Mouse (Mus musculus) ZHBTc4 (cell line): ENCODE results near the gene Ankrd12.

Experiments used
- DNase-seq: peaks from one replicate; pipeline ENCODE4 v3.0.0-alpha.2; 2011; ENCODE audit warnings: low read depth, low spot score

Ankrd12 gene

GRCm38 (mm10) chr17:65931525-65931924 is 145.4 kb downstream of the Ankrd12 start:
- no peak for DNase-seq

DNA sequence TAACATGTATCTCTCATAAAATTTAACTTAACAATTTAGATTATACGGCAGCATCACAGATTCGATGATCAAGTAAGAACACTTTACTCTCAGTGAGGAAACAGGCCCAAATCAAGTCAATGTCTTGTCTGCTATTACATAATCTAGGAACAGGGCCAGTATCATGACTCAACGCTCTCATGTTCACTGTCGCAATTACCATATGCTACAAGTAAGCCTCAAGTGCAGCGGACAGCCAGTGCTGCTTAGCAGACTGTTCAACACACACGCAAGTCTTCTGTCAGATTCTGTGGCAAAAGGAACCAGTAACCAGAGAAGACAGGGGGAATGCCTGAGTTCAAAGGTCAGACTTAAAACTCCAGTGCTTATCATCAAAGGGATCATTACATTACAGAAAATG is 145.9 kb downstream of the Ankrd12 start:
- DNase-seq = no peak

DNA sequence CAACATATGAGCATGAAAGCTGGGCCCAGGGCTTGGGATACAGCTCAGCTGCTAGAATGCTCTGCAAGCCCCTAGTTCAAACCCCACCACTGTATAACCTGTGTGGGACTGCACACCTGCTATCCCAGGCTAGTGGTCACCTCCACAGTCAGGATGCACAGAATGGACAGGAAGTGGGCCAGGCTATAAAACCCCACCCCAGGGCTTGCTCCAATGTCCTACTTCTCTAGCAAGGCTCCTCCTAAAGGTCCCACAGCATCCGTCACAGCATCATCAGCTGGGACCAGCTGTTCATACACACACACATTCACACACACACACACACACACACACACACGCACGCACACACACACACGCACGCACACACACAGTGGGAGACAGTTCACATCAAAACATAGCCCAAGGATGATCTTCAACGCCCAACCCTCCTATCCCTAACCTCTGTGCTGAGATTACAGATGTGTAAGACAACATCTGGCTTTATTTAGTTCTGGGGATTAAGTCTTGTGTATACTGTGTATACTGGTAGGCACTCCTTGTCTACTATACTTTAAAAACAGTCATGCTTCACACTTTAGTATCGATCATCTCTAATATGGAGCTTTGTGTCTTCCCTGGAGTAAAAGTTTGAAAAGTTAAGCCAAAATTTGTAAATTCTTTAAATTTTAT is 146.6 kb downstream of the Ankrd12 start:
- DNase-seq = no peak

DNA sequence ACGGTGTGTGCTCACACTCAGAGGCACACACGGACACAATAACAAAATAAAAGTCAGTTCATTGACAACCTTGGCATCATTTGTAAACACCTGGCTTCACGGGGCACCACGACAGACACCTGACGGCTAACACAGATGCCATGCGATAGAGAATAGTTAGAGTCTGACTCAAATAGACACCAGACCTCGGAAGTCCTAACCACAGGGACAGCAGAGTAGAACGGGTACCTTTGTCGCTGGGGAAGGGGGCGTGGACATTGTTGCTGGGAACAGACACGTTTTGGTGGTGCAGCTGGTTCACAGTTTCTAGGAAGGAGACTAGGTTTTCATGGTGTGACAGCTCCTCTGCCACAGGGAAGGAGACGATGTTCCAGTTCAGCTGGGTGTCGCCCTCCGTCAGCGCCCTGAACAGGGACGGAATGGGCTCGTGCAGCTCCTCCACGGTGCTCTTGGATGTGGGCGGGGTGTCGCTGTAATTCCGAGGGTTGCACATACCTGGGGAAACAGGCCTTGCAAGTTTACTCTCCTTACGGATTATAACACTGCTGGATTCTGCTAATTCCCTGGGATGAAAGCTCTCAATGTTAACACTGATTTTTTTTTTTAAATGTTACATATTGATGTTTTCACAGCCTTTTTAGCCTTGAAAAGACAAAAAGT is 147.4 kb downstream of the Ankrd12 start:
- DNase-seq = no peak

DNA sequence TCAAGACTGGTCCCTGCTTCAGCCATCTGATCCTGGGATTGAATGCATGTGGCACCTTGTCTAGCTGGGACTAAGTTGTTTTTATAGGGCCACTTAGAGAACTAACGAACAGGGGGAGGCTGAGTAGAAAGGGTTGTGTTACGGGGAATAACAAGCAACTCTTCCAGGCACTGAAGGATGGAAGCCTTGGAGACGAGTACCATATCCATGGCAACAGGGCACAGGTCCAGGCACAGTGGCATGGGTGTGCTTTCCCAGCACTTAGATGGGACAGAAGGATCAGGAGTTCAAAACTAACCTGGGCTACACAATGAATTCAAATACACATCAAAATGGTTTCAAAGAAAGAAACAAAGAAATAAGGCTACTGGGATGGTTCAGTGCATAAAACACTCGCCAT is 149.8 kb downstream of the Ankrd12 start:
- no peak for DNase-seq

DNA sequence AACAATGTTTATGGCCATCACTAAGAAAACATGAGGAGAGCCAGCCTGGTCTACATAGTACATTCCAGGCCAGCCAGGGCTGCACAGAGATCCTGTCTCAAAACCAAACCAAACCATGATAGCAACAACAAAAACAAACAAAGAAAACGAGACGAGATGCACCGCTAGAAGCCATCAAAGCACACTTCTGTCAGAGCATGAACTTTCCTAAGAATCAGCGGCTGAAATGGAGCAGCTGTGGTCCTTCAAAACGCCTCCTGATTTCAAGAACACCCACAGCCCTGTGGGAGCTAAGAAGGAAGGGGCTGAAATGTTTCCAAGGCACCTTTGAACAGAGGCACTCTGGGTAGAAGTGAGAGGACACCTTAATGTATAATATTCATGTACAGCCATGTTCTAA is 152.7 kb downstream of the Ankrd12 start:
- DNase-seq = no peak

DNA sequence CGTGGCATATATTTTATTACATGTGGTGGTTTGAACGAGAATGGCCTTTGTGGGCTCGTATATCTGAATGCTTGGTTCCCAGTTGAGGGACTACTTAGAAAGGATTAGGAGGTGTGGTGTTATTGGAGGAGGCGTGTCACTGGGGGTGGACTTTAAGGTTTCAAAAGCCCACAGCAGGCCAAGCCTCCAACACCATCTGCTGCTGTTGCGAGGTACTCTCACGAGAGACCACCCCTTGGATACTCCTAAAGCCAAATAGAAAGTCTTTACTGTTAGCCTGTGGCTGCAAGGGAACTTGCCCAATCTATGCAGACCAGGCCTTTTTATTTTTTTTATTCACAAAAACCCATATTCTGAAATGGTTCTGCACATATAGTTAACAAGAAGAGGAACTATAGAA is 154.9 kb downstream of the Ankrd12 start:
- DNase-seq = no peak

DNA sequence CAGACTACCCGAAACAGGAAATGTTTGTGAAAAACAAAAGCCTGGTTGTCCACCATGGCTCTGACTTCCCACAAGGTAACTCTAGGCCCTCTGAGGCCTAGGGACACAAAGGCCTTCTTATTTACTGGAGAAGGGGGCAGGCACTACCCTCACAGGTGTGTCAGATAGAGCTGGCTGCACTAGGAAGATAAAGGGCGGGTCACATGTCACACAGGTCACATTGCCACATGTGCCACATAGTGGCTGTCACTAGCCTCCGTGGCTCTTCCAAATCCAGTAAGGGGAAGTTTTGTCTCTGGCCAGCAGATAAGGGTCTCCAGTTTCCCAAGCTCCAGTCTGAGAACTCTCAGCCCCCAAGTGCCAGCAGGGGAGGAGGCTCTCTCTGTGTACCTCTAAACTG is 157.7 kb downstream of the Ankrd12 start:
- no peak for DNase-seq

DNA sequence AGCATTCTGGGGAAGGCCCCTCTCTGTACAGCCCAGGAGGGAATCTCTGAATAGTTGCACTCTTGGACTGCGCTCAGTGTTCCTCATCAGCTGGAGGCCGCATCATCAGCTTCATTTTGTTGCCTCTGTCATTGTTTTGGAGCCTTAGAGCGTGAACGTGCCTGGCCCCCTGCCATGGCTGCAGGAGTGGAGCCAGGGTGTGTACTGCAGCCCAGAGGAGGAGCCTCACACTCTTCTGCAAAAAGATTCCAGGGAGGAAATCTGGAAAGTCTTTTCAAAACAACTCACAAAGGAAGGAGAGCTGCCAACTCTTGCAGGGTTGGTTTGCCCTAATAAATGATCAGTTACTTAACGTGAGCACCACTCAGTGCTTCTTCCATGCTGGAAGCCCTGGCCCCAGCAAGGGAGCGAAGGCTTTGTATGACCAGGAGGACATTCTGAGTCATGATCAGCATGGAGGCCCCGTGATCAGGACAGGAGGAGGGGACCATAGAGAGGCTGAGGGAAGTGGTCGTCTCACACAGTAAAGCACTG is 160.7 kb downstream of the Ankrd12 start:
- DNase-seq = peak; percentile 40
